Mouse (Mus musculus) midbrain, embryonic 10.5 days (tissue): ENCODE results near the gene Pon2. TPM values are rescaled to one million over a fixed set of nuclear protein-coding genes. Genes with fewer than 3 reads are reported as not detected.
A peak's percentile ranks its signal among the peaks of the same experiment; 100 is the strongest.

Experiments used
- DNase-seq: peaks from one replicate; pipeline ENCODE4 v3.0.0-alpha.2; 2017; ENCODE audit warnings: low spot score
- H3K27ac ChIP-seq: fragments of 300-500 bp; sonication (generic); replicated peaks from 2 replicates; pipeline ENCODE4 v1.5.1; 2016; ENCODE audit warnings: mild to moderate bottlenecking
- H3K27me3 ChIP-seq: fragments of 300-500 bp; sonication (generic); 2 replicates; pipeline ENCODE4 v1.6.1; 2016; ENCODE audit warnings: low read depth, mild to moderate bottlenecking; ENCODE audit not compliant: poor library complexity, severe bottlenecking
- H3K36me3 ChIP-seq: fragments of 300-500 bp; sonication (generic); 2 replicates; pipeline ENCODE4 v1.6.1; 2016; ENCODE audit warnings: mild to moderate bottlenecking, moderate library complexity
- H3K4me1 ChIP-seq: fragments of 300-500 bp; sonication (generic); 2 replicates; pipeline ENCODE4 v1.6.1; 2016
- H3K4me3 ChIP-seq: fragments of 300-500 bp; sonication (generic); 2 replicates; pipeline ENCODE4 v1.5.1; 2016; ENCODE audit warnings: mild to moderate bottlenecking, moderate library complexity
- H3K9me3 ChIP-seq: fragments of 300-500 bp; sonication (generic); replicated peaks from 2 replicates; pipeline ENCODE4 v1.6.1; 2016; ENCODE audit warnings: mild to moderate bottlenecking
- WGBS: fragments of 180-500 bp; shearing (Covaris S2); methylation state at CpG from one replicate; pipeline ENCODE4 v1.1.7; 2016; 5-methylcytosine and 5-hydroxymethylcytosine counted together
- polyA plus RNA-seq: library from polyadenylated mRNA; unstranded; fragments of >200 nt; fragmentation: Nextera tagmentation; extraction: Ambion mirVana; gene quantifications from 2 replicates; pipeline ENCODE4 v1.2.1, GENCODE M21; 2016

The Pon2 gene
- polyA plus RNA-seq, 1 experiment from 2014 or later: 31.1 TPM

DNA sequence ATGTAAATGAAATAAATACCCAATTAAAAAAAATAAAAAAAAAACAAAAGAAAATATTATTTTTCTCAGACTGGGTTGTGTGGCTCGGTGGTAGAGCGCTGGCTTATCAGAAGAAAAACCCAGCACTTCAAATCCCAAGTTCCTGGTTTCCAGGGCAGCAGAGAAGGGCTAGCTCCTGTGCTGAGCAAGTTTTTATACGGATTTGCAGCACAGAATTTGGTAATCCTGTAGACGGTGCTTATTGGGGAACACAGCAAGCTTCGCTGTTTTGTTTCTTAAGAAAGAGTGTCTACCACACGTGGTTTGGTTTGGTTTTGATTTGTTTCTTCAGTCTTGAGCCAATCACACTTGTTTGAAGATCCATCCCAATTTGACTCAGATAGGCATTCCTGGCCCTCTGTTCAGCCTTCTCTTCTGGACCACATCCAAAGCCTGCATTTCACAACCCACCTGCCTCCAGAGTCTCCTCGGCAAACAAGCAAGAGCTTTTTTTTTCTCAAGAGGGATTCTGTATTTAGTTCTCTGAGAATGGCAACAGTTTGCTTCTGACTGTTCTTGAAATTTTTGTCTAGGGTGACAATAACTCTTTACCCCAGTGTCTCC lies 11.4 kb upstream of the Pon2 start:
- H3K9me3 ChIP-seq: no peaks in the 10 kb centered on the region
- no peak overlapping the region for H3K27ac ChIP-seq
- H3K36me3 ChIP-seq: no peaks in the 10 kb centered on the region
- no peaks in the 10 kb centered on the region for H3K4me1 ChIP-seq
- no peak overlapping the region for H3K4me3 ChIP-seq
- DNase-seq: no peak
- H3K27me3 ChIP-seq: no peaks in the 10 kb centered on the region
- WGBS: 80% methylated on average over 7 of the region's 7 CpGs

DNA sequence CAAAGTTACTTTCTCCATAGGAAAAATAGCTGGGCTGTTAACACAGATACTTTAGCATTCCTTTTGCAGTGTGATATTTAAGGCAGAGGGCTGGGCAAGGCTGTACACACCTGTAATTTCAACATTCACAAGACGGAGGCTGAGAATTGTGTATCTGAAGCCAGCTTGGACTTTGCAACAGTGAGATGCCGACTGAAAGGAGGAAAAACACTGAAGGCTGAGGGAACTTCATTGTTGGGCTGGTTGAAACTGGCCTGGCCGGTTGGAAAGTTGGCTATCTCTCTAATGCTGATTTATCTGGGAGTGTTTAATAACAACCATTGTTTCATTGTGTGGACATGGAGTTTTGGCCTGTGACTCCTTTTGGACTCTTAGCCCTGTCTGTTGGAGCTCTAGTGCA lies 7.7 kb upstream of the Pon2 start:
- Histone ChIP-seq H3K36me3 (no peaks in the 10 kb centered on the region), H3K9me3 (no peaks in the 10 kb centered on the region), H3K4me3 (no peak overlapping the region), H3K27me3 (no peaks in the 10 kb centered on the region; the same call in 1 of the 2 replicates), H3K27ac (no peak overlapping the region), H3K4me1 (no peaks in the 10 kb centered on the region)
- 77% methylated on average over 3 of the region's 3 CpGs for WGBS
- DNase-seq: no peak

DNA sequence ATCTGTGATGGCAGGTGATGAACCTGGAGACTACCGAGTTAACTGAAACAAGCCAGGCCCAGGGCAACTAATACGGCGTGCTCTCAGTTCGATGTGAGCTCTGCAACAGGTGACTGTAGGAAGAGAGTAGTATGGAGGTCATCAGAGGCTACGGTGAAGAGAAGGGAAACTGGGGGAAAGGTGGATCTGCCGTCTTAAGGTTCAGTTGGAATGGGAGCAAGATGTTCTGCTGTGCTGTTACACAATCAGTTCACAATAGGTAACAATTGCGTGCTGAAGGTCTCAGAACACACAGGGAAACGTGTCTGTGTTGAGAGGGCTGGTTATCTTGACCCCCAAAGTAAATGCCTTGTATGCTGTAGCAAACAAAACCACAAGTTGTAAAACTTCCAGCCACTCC lies 6.7 kb upstream of the Pon2 start:
- H3K4me3 ChIP-seq: no peak overlapping the region
- H3K9me3 ChIP-seq: no peaks in the 10 kb centered on the region
- H3K4me1 ChIP-seq: no peaks in the 10 kb centered on the region
- H3K36me3 ChIP-seq: no peaks in the 10 kb centered on the region
- peaks cover 1% of the 10 kb centered on the region; the same call in 1 of the 2 replicates for H3K27me3 ChIP-seq
- DNase-seq: no peak
- no peak overlapping the region for H3K27ac ChIP-seq
- 91% methylated on average over 8 of the region's 8 CpGs for WGBS

- H3K27me3 ChIP-seq: peaks cover 23% of the 10 kb centered on the region; the same call in 1 of the 2 replicates
- H3K4me1 ChIP-seq: peaks cover 16% of the 10 kb centered on the region
- H3K4me3 ChIP-seq: no peak overlapping the region
- H3K9me3 ChIP-seq: no peaks in the 10 kb centered on the region
- no peaks in the 10 kb centered on the region for H3K36me3 ChIP-seq
- no peak overlapping the region for H3K27ac ChIP-seq
- 92% methylated on average over 8 of the region's 8 CpGs for WGBS
- DNase-seq: no peak
Observed at GRCm38 (mm10) chr6:5300629-5301028, 2.4 kb upstream of the Pon2 start.

DNA sequence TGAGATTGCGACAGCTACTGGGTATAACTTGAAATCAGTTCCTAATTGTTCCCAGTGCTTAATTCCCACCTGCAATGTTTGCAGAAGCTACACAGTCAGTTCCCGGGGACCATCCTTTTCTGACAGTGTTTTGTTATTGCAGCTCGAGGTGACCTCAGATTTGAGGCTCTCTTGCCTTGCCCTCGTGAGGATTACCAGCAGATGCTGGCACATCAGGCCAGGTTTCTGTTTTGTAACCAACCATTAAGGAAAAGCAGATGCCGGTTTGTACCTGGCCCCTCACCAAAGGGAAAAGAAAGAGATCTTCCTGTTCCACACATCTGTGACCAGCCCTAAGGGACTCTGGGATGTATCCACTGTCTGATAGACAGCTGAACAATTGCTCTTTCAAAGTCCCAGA lies 1.3 kb upstream of the Pon2 start:
- peaks cover 16% of the 10 kb centered on the region for H3K4me1 ChIP-seq
- H3K27me3 ChIP-seq: peaks cover 23% of the 10 kb centered on the region; the same call in 1 of the 2 replicates
- no peak overlapping the region for H3K27ac ChIP-seq
- no peak overlapping the region for H3K4me3 ChIP-seq
- H3K9me3 ChIP-seq: no peaks in the 10 kb centered on the region
- 71% methylated on average over 5 of the region's 5 CpGs for WGBS
- DNase-seq: no peak
- no peaks in the 10 kb centered on the region for H3K36me3 ChIP-seq

DNA sequence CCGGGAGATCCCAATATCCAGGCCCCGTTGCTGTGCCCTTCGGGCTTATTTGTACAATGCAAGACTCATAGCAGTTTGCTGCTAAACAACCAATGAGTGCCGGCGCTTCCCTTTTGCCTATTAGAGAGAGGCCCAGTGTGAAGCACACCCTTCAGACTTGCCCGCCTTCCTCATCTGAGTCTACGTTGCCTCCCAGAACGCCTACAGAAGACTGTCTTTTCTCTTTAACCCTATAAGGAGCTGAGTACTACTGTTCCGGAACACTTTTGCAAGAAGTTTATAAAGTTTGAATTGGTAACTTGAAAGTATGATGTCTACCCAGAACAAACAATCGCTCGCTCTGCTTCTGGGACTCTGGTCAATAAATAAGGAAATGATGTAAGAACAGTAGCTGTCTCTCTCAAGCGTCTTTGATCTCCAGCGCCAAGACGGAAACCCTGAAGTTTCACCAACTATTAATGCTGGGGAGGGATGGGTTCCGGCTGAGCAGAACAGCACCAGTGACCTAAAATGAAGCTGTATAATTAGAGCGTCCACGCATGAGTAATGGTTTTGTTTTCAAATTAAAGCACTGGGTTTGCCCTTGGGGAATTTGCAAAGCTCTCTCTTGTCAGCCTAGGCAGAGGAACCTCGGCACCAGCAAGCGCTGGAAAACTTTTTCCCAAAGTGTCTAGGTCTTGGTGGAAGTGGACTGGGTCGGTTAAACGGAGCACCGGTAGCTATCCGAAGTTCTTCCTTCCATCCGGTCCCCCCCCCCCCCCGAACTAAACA lies 749 bp downstream of the Pon2 start:
- Histone ChIP-seq H3K27me3 (peaks cover 23% of the 10 kb centered on the region; the same call in 1 of the 2 replicates), H3K36me3 (no peaks in the 10 kb centered on the region), H3K9me3 (no peaks in the 10 kb centered on the region), H3K4me1 (peaks cover 16% of the 10 kb centered on the region), H3K4me3 (peak overlapping the region; percentile 69), H3K27ac (peak overlapping the region; percentile 90)
- 9% methylated on average over 24 of the region's 25 CpGs for WGBS
- DNase-seq: peak; percentile 51

- no peaks in the 10 kb centered on the region for H3K36me3 ChIP-seq
- no peak overlapping the region for H3K27ac ChIP-seq
- no peak for DNase-seq
- peaks cover 23% of the 10 kb centered on the region; the same call in 1 of the 2 replicates for H3K27me3 ChIP-seq
- no peak overlapping the region for H3K4me3 ChIP-seq
- 98% methylated on average over 7 of the region's 7 CpGs for WGBS
- peaks cover 19% of the 10 kb centered on the region for H3K4me1 ChIP-seq
- H3K9me3 ChIP-seq: no peaks in the 10 kb centered on the region
Observed at GRCm38 (mm10) chr6:5296067-5296466, 2.2 kb downstream of the Pon2 start.

GRCm38 (mm10) chr6:5294659-5295449 lies 3.4 kb downstream of the Pon2 start:
- Histone ChIP-seq H3K36me3 (no peaks in the 10 kb centered on the region), H3K27me3 (peaks cover 21% of the 10 kb centered on the region; the same call in 1 of the 2 replicates), H3K4me3 (no peak overlapping the region), H3K9me3 (no peaks in the 10 kb centered on the region), H3K4me1 (peaks cover 19% of the 10 kb centered on the region), H3K27ac (no peak overlapping the region)
- no peak for DNase-seq
- WGBS: 93% methylated on average over 16 of the region's 16 CpGs

DNA sequence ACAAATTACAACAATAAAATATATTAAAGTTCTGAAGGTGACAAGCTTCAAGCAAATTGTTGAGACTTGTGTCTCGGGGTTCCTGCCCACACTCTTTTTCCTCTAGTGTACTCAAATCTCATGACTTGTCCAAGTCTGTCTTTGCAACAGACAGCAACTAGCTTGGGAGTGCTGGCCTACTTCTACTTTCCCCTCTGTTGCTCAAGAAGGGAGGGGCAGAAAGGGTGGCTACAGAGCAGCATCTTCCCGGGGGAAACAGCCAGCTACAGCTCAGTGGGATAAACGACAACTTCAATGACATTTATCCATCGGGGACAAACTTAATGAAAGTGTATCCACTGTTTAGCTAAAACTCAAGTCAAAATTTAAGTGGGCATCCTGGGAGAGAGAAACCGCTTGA lies 5.4 kb downstream of the Pon2 start:
- DNase-seq: no peak
- Histone ChIP-seq H3K27ac (no peak overlapping the region), H3K4me1 (peaks cover 20% of the 10 kb centered on the region), H3K4me3 (no peak overlapping the region), H3K36me3 (no peaks in the 10 kb centered on the region), H3K27me3 (0 out of 2 replicates have a peak, but pooled peaks cover 11% of the 10 kb centered on the region), H3K9me3 (no peaks in the 10 kb centered on the region)
- 84% methylated on average over 5 of the region's 5 CpGs for WGBS

DNA sequence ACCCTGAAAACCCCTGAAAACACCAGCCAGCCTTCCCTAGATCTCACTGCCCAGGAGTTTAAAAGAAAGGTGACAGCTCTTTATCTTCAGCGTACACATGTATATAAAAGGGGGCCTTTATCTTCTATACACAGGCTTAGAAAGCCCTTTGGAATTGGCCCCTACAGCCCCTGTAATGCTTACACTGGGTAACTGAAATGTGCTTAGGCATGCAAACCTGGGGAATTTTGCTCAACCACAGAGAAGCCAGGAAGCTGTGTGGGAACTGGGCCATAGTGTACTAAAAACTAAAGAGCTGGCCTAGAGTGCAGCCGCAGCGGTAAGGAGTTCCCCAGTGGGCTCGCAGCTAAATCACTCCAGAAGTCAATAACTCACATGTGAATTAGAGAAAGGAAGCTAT lies 6.8 kb downstream of the Pon2 start:
- Histone ChIP-seq H3K27ac (no peak overlapping the region), H3K27me3 (0 out of 2 replicates have a peak, but pooled peaks cover 1% of the 10 kb centered on the region), H3K36me3 (no peaks in the 10 kb centered on the region), H3K4me1 (peaks cover 11% of the 10 kb centered on the region), H3K4me3 (no peak overlapping the region), H3K9me3 (no peaks in the 10 kb centered on the region)
- no peak for DNase-seq
- WGBS: 85% methylated on average over 4 of the region's 4 CpGs

GRCm38 (mm10) chr6:5287919-5288318 lies 10.3 kb downstream of the Pon2 start:
- Histone ChIP-seq H3K36me3 (no peaks in the 10 kb centered on the region), H3K9me3 (no peaks in the 10 kb centered on the region), H3K27me3 (no peaks in the 10 kb centered on the region), H3K27ac (no peak overlapping the region), H3K4me3 (no peak overlapping the region), H3K4me1 (peaks cover 11% of the 10 kb centered on the region)
- no peak for DNase-seq
- WGBS: 68% methylated on average over 5 of the region's 5 CpGs

DNA sequence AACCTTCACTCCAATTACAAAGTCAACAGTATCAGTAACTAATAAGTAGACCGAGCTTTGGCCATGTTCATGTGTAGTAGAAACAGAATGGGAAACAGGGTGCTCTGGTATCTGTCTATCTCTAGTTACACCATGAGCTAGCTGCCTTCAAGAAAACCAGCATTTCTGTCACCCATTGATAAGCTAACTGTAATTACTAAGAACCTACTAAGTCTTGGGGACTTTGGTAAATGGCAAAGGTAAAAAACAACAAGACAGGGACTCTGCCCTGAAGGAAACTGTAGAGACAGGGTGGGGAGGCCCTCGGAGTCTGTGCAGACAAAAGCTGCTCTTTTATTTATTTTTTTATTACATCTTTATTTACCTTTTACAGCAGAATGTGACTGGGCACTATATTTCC lies 10.9 kb downstream of the Pon2 start:
- H3K27ac ChIP-seq: no peak overlapping the region
- H3K4me1 ChIP-seq: peaks cover 11% of the 10 kb centered on the region
- no peaks in the 10 kb centered on the region for H3K36me3 ChIP-seq
- DNase-seq: no peak
- H3K4me3 ChIP-seq: no peak overlapping the region
- H3K27me3 ChIP-seq: no peaks in the 10 kb centered on the region
- WGBS: 84% methylated on average over 2 of the region's 2 CpGs
- H3K9me3 ChIP-seq: no peaks in the 10 kb centered on the region
